Mouse (Mus musculus): ENCODE results near the gene Per1.

DNA sequence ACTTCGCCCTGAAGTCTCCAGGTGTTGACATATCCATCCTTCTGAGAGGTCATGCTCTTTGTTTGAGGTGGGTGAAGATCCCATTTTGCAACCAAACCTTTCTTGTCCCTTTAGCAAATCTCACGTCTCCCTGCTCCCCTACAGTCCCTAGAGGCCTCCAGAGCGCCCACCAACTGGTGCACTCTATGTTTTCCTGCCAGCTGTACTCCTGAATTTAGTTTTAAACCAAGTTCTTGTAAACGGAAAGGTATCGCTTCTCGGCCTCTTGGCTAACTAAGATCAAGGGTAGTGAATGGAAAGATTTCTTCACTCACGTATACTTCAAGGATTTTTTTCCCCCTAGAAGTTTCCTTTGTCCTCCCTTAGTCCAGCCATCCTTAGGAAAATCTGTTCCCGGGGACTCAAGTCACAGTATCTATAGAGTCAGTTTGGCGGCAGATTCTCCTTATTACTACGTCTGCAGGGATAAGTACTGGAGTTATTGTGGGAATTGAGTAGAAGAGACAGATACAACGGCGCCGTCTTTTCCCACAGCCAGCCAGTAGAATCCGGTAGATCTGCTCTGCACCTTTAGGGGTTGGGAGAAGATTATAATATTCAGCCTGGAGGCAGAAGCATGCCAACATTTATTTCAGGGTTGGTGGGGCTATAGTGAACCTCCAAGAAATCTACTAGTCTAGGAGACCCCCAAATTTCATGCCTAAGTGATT is 24.6 kb downstream of the Per1 start:
- no peak for TF ChIP-seq CTCF (IDR thresholded peaks at IDR 0.05; ENCODE audit: borderline replicate concordance, extremely low read depth, insufficient read depth, insufficient read length)
- no peak for TF ChIP-seq POLR2A (IDR thresholded peaks at IDR 0.05; ENCODE audit: borderline replicate concordance, extremely low read depth, insufficient read depth, insufficient read length, poor library complexity, severe bottlenecking)

Measured in brain, embryonic 14.5 days (tissue).